Mouse (Mus musculus): Measurements from ENCODE around the gene Ccdc106. TPM values are rescaled to one million over a fixed set of nuclear protein-coding genes. Genes with fewer than 3 reads are reported as not detected.

Gene Ccdc106
- total and polyA plus RNA-seq, 3 experiments: 0.25 to 0.53 TPM; not detected in 1

DNA sequence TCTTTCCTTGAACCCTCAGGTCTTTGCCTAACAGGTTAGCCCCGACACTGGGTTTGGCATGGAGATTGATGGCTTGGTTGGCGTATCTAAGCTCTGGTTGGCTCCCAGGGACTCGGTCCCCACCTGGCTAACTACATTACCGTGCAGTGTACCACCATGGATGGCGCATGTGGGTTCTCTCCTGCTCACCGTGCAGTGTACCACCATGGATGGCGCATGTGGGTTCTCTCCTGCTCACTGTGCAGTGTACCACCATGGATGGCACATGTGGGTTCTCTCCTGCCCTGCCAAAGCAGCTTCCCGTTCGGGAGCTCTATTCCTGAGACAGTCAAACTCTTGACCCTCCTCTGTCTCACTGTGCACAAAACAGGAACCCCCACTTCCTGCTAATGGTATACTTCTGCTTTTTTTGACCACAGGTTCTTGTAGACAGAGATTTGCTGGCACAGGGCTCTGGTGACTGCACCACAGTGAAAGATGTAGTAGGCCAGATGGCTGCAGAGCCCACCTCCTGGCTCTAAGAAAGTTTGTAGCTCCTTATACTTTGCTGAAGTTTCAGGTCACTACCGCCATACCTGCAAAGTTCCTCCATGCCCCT, 80.8 kb downstream of the Ccdc106 start:
- intact Hi-C loops (cut with DNase I): no loop called here
- Histone ChIP-seq H3K9ac (ENCODE audit: low read depth, low read length) (no peak overlapping the region), H3K4me3 (no peak overlapping the region), H3K36me3 (ENCODE audit: control insufficient read depth, insufficient read depth, low read length) (no peaks in the 10 kb centered on the region), H3K27me3 (ENCODE audit: control insufficient read depth, insufficient read depth, low read length) (no peaks in the 10 kb centered on the region), H3K79me2 (replicated peaks; ENCODE audit: control insufficient read depth, insufficient read depth, low read length) (no peaks in the 10 kb centered on the region), H3K4me1 (ENCODE audit: control insufficient read depth, insufficient read depth, low read length) (no peaks in the 10 kb centered on the region), H3K27ac (no peak overlapping the region)
- DNase-seq: peak in 1 of 2 experiments; percentile 40
- 66% methylated on average over 10 of the region's 10 CpGs for WGBS
- no peak for TF ChIP-seq CTCF (IDR thresholded peaks at IDR 0.05)

- no peak for DNase-seq
- Histone ChIP-seq H3K27me3 (ENCODE audit: control insufficient read depth, insufficient read depth, low read length) (no peaks in the 10 kb centered on the region), H3K36me3 (ENCODE audit: control insufficient read depth, insufficient read depth, low read length) (no peaks in the 10 kb centered on the region), H3K27ac (no peak overlapping the region), H3K4me3 (no peak overlapping the region), H3K4me1 (ENCODE audit: control insufficient read depth, insufficient read depth, low read length) (no peaks in the 10 kb centered on the region), H3K79me2 (replicated peaks; ENCODE audit: control insufficient read depth, insufficient read depth, low read length) (no peaks in the 10 kb centered on the region), H3K9ac (ENCODE audit: low read depth, low read length) (no peak overlapping the region)
- TF ChIP-seq POLR2A (IDR thresholded peaks at IDR 0.05; ENCODE audit: insufficient read depth, low read depth, low read length): no peak
- no peak for TF ChIP-seq EP300 (IDR thresholded peaks at IDR 0.05; ENCODE audit: insufficient read depth, low read depth, low read length)
- no peak for TF ChIP-seq CTCF (IDR thresholded peaks at IDR 0.05)
- 80% methylated on average over 2 of the region's 2 CpGs for WGBS
- intact Hi-C loops (cut with DNase I): no loop called here
Observed at GRCm38 (mm10) chr7:5102564-5102963, 82.2 kb downstream of the Ccdc106 start.

GRCm38 (mm10) chr7:5108272-5108671, 87.9 kb downstream of the Ccdc106 start:
- Histone ChIP-seq H3K4me1 (ENCODE audit: control insufficient read depth, insufficient read depth, low read length) (peaks cover 1% of the 10 kb centered on the region), H3K4me3 (no peak overlapping the region), H3K27ac (no peak overlapping the region), H3K27me3 (ENCODE audit: control insufficient read depth, insufficient read depth, low read length) (no peaks in the 10 kb centered on the region), H3K36me3 (ENCODE audit: control insufficient read depth, insufficient read depth, low read length) (no peaks in the 10 kb centered on the region), H3K79me2 (replicated peaks; ENCODE audit: control insufficient read depth, insufficient read depth, low read length) (no peaks in the 10 kb centered on the region), H3K9ac (ENCODE audit: low read depth, low read length) (no peak overlapping the region)
- intact Hi-C loops (cut with DNase I): no loop called here
- DNase-seq: no peak
- 44% methylated on average over 4 of the region's 4 CpGs for WGBS
- TF ChIP-seq CTCF (IDR thresholded peaks at IDR 0.05): no peak
- TF ChIP-seq EP300 (IDR thresholded peaks at IDR 0.05; ENCODE audit: insufficient read depth, low read depth, low read length): no peak
- no peak for TF ChIP-seq POLR2A (IDR thresholded peaks at IDR 0.05; ENCODE audit: insufficient read depth, low read depth, low read length)

- 79% methylated on average over 8 of the region's 8 CpGs for WGBS
- Histone ChIP-seq H3K79me2 (replicated peaks; ENCODE audit: control insufficient read depth, insufficient read depth, low read length) (no peaks in the 10 kb centered on the region), H3K27ac (no peak overlapping the region), H3K36me3 (ENCODE audit: control insufficient read depth, insufficient read depth, low read length) (no peaks in the 10 kb centered on the region), H3K27me3 (ENCODE audit: control insufficient read depth, insufficient read depth, low read length) (no peaks in the 10 kb centered on the region), H3K4me1 (ENCODE audit: control insufficient read depth, insufficient read depth, low read length) (peaks cover 1% of the 10 kb centered on the region), H3K4me3 (no peak overlapping the region), H3K9ac (ENCODE audit: low read depth, low read length) (no peak overlapping the region)
- no peak for DNase-seq
- intact Hi-C loops (cut with DNase I): no loop called here
- TF ChIP-seq POLR2A (IDR thresholded peaks at IDR 0.05; ENCODE audit: insufficient read depth, low read depth, low read length) (no peak), EP300 (IDR thresholded peaks at IDR 0.05; ENCODE audit: insufficient read depth, low read depth, low read length) (no peak), CTCF (IDR thresholded peaks at IDR 0.05) (no peak)
Observed at GRCm38 (mm10) chr7:5109301-5109700, 88.9 kb downstream of the Ccdc106 start.

Other genes with a start within 250 kb of the Ccdc106 start
- not detected for gene Fam71e2, start 249.3 kb upstream of the Ccdc106 start, total RNA-seq (2021)
- 0.09 and 0.35 TPM in 2 replicates for gene Fam71e2, start 249.3 kb upstream of the Ccdc106 start, polyA plus RNA-seq (2012; rRNA removed)
- not detected for gene Il11, start 237.7 kb upstream of the Ccdc106 start, total RNA-seq (2021)
- gene Il11, start 237.7 kb upstream of the Ccdc106 start, polyA plus RNA-seq (2012; rRNA removed): 0.15 TPM in 1 of 2 replicates, not detected in the other
- gene Tmem190, start 237.6 kb upstream of the Ccdc106 start, total RNA-seq (2021): not detected
- 0.29 TPM in 1 of 2 replicates, not detected in the other for gene Tmem190, start 237.6 kb upstream of the Ccdc106 start, polyA plus RNA-seq (2012; rRNA removed)
- 1 to 10 TPM; 5.3 to 5.4 TPM for gene Tmem238, start 230.9 kb upstream of the Ccdc106 start, total RNA-seq (2021)
- 2.2 and 4.3 TPM in 2 replicates for gene Tmem238, start 230.9 kb upstream of the Ccdc106 start, polyA plus RNA-seq (2012; rRNA removed)
- gene Rpl28, start 227.7 kb upstream of the Ccdc106 start, total RNA-seq (2021): 100 to 1,000 TPM; 492 to 575 TPM
- 135 and 202 TPM in 2 replicates for gene Rpl28, start 227.7 kb upstream of the Ccdc106 start, polyA plus RNA-seq (2012; rRNA removed)
- 10 to 100 TPM; 85.1 to 99.1 TPM for gene Ube2s, start 208.0 kb upstream of the Ccdc106 start, total RNA-seq (2021)
- gene Ube2s, start 208.0 kb upstream of the Ccdc106 start, polyA plus RNA-seq (2012; rRNA removed): 167 and 265 TPM in 2 replicates
- gene Shisa7, start 175.9 kb upstream of the Ccdc106 start, total RNA-seq (2021): under 1 TPM in 1 of 2 experiments, not detected in 1; 0.07 TPM
- gene Shisa7, start 175.9 kb upstream of the Ccdc106 start, polyA plus RNA-seq (2012; rRNA removed): 0.09 and 0.12 TPM in 2 replicates
- 1 to 10 TPM; 3.5 to 3.8 TPM for gene Isoc2b, start 150.3 kb upstream of the Ccdc106 start, total RNA-seq (2021)
- 10.0 and 10.3 TPM in 2 replicates for gene Isoc2b, start 150.3 kb upstream of the Ccdc106 start, polyA plus RNA-seq (2012; rRNA removed)
- 10 to 100 TPM; 48.9 to 55.5 TPM for gene Isoc2a, start 143.4 kb upstream of the Ccdc106 start, total RNA-seq (2021)
- gene Isoc2a, start 143.4 kb upstream of the Ccdc106 start, polyA plus RNA-seq (2012; rRNA removed): 29.3 and 30.6 TPM in 2 replicates
- under 1 TPM in 1 of 2 experiments, not detected in 1; 0.18 TPM for gene Gm36210, start 114.0 kb upstream of the Ccdc106 start, total RNA-seq (2021)
- 0.20 and 0.29 TPM in 2 replicates for gene Gm36210, start 114.0 kb upstream of the Ccdc106 start, polyA plus RNA-seq (2012; rRNA removed)
- 1 to 10 TPM; 6.8 to 9.4 TPM for gene Zfp628, start 105.3 kb upstream of the Ccdc106 start, total RNA-seq (2021)
- 6.1 and 7.5 TPM in 2 replicates for gene Zfp628, start 105.3 kb upstream of the Ccdc106 start, polyA plus RNA-seq (2012; rRNA removed)
- gene Nat14, start 98.5 kb upstream of the Ccdc106 start, total RNA-seq (2021): 1 to 10 TPM; 5.6 to 5.8 TPM
- gene Nat14, start 98.5 kb upstream of the Ccdc106 start, polyA plus RNA-seq (2012; rRNA removed): 3.5 TPM in 2 replicates
- 1 to 10 TPM; 1.7 to 2.9 TPM for gene Ssc5d, start 94.8 kb upstream of the Ccdc106 start, total RNA-seq (2021)
- 5.9 and 6.4 TPM in 2 replicates for gene Ssc5d, start 94.8 kb upstream of the Ccdc106 start, polyA plus RNA-seq (2012; rRNA removed)
- gene Sbk2, start 56.1 kb upstream of the Ccdc106 start, total RNA-seq (2021): 10 to 100 TPM; 26.5 to 35.6 TPM
- gene Sbk2, start 56.1 kb upstream of the Ccdc106 start, polyA plus RNA-seq (2012; rRNA removed): 85.0 and 119 TPM in 2 replicates
- 10 to 100 TPM; 39.4 to 46.1 TPM for gene Sbk3, start 49.4 kb upstream of the Ccdc106 start, total RNA-seq (2021)
- 66.1 and 72.5 TPM in 2 replicates for gene Sbk3, start 49.4 kb upstream of the Ccdc106 start, polyA plus RNA-seq (2012; rRNA removed)
- gene Zfp579, start 24.4 kb upstream of the Ccdc106 start, total RNA-seq (2021): 10 to 100 TPM; 12.3 to 14.0 TPM
- 51.8 and 70.2 TPM in 2 replicates for gene Zfp579, start 24.4 kb upstream of the Ccdc106 start, polyA plus RNA-seq (2012; rRNA removed)
- gene Zfp524, start 6.1 kb upstream of the Ccdc106 start, total RNA-seq (2021): 1 to 10 TPM; 8.7 to 9.2 TPM
- 14.7 and 17.7 TPM in 2 replicates for gene Zfp524, start 6.1 kb upstream of the Ccdc106 start, polyA plus RNA-seq (2012; rRNA removed)
- 10 to 100 TPM; 17.9 to 20.4 TPM for gene Fiz1, start 5.9 kb upstream of the Ccdc106 start, total RNA-seq (2021)
- 18.2 and 20.4 TPM in 2 replicates for gene Fiz1, start 5.9 kb upstream of the Ccdc106 start, polyA plus RNA-seq (2012; rRNA removed)
- gene Gm44973, start 5.1 kb upstream of the Ccdc106 start, total RNA-seq (2021): not detected
- not detected in 2 replicates for gene Gm44973, start 5.1 kb upstream of the Ccdc106 start, polyA plus RNA-seq (2012; rRNA removed)
- 10 to 100 TPM; 13.8 to 13.9 TPM for gene Zfp865, start 177 bp upstream of the Ccdc106 start, total RNA-seq (2021)
- 13.5 and 16.9 TPM in 2 replicates for gene Zfp865, start 177 bp upstream of the Ccdc106 start, polyA plus RNA-seq (2012; rRNA removed)
- gene 4632433K11Rik, start 13.6 kb downstream of the Ccdc106 start, total RNA-seq (2021): not detected
- not detected in 2 replicates for gene 4632433K11Rik, start 13.6 kb downstream of the Ccdc106 start, polyA plus RNA-seq (2012; rRNA removed)
- gene Zfp784, start 17.9 kb downstream of the Ccdc106 start, total RNA-seq (2021): 1 to 10 TPM; 5.0 to 5.6 TPM
- gene Zfp784, start 17.9 kb downstream of the Ccdc106 start, polyA plus RNA-seq (2012; rRNA removed): 6.7 and 7.0 TPM in 2 replicates
- gene Zfp580, start 31.0 kb downstream of the Ccdc106 start, total RNA-seq (2021): 1 to 10 TPM; 3.4 to 4.4 TPM
- 7.4 and 12.7 TPM in 2 replicates for gene Zfp580, start 31.0 kb downstream of the Ccdc106 start, polyA plus RNA-seq (2012; rRNA removed)
- gene U2af2, start 41.6 kb downstream of the Ccdc106 start, total RNA-seq (2021): 10 to 100 TPM; 65.6 to 68.5 TPM
- 84.4 and 118 TPM in 2 replicates for gene U2af2, start 41.6 kb downstream of the Ccdc106 start, polyA plus RNA-seq (2012; rRNA removed)
- gene Epn1, start 59.7 kb downstream of the Ccdc106 start, total RNA-seq (2021): 100 to 1,000 TPM; 160 to 192 TPM
- gene Epn1, start 59.7 kb downstream of the Ccdc106 start, polyA plus RNA-seq (2012; rRNA removed): 174 and 181 TPM in 2 replicates
- gene Rfpl4, start 96.4 kb downstream of the Ccdc106 start, total RNA-seq (2021): not detected
- not detected in 2 replicates for gene Rfpl4, start 96.4 kb downstream of the Ccdc106 start, polyA plus RNA-seq (2012; rRNA removed)
- gene Rasl2-9, start 105.4 kb downstream of the Ccdc106 start, total RNA-seq (2021): 1 to 10 TPM; 6.2 to 8.1 TPM
- 3.9 and 5.7 TPM in 2 replicates for gene Rasl2-9, start 105.4 kb downstream of the Ccdc106 start, polyA plus RNA-seq (2012; rRNA removed)
- not detected for gene Vmn1r55, start 129.1 kb downstream of the Ccdc106 start, total RNA-seq (2021)
- not detected in 2 replicates for gene Vmn1r55, start 129.1 kb downstream of the Ccdc106 start, polyA plus RNA-seq (2012; rRNA removed)
- not detected for gene Vmn1r56, start 176.2 kb downstream of the Ccdc106 start, total RNA-seq (2021)
- not detected in 2 replicates for gene Vmn1r56, start 176.2 kb downstream of the Ccdc106 start, polyA plus RNA-seq (2012; rRNA removed)
- gene Vmn1r57, start 197.9 kb downstream of the Ccdc106 start, total RNA-seq (2021): not detected
- not detected in 2 replicates for gene Vmn1r57, start 197.9 kb downstream of the Ccdc106 start, polyA plus RNA-seq (2012; rRNA removed)